Mouse (Mus musculus): ENCODE results near the gene Thrsp. TPM values are rescaled to one million over a fixed set of nuclear protein-coding genes. Genes with fewer than 3 reads are reported as not detected.
"Not testable (repeated sequence)": the region's sequence is repeated elsewhere in the genome, so short reads cannot be mapped to it uniquely, and the experiment has no call there.

Gene Thrsp
- 6.7 and 11.2 TPM in 2 replicates for total RNA-seq (2014; rRNA removed)
- polyA plus RNA-seq (2015; fragmentation: Nextera tagmentation; extraction: Ambion mirVana) = 8.6 and 11.7 TPM in 2 replicates

- H3K4me2 ChIP-seq (ENCODE audit: low read depth) = peak within 1 kb of the TSS; percentile 32
- DNase-seq (peak; percentile 72), ATAC-seq (peak; percentile 88)
- no peaks in the 10 kb centered on the region for H3K9me3 ChIP-seq (ENCODE audit: low read length)
- H3K36me3 ChIP-seq (ENCODE audit: insufficient read depth) = peaks cover 4% of the 10 kb centered on the region; the same call in 1 of the 2 replicates
- 0 out of 2 replicates have a peak within 1 kb of the TSS, but pooled peaks have one; percentile 4 for H3K27ac ChIP-seq (ENCODE audit: low read depth, low read length)
- no peaks in the 10 kb centered on the region for H3K27me3 ChIP-seq (ENCODE audit: insufficient read depth, low read length)
- no peak within 1 kb of the TSS for H3K9ac ChIP-seq
- WGBS = 64% methylated on average over 25 of the region's 25 CpGs
- no peak for TF ChIP-seq CTCF (IDR thresholded peaks at IDR 0.05; ENCODE audit: low read depth)
- 0 out of 2 replicates have a peak, but pooled peaks cover 3% of the 10 kb centered on the region for H3K4me1 ChIP-seq (ENCODE audit: insufficient read depth)
- H3K4me3 ChIP-seq (ENCODE audit: low read depth, low read length) = peak within 1 kb of the TSS; percentile 7; the same call in 1 of the 2 replicates
These were observed at the start of gene Thrsp for GRCm38 (mm10) chr7:97416906-97417777. Gene Thrsp (minus strand): TSS chr7:97417730.

- Histone ChIP-seq H3K4me1 (ENCODE audit: insufficient read depth) (no peaks in the 10 kb centered on the region), H3K36me3 (ENCODE audit: insufficient read depth) (no peaks in the 10 kb centered on the region), H3K27ac (ENCODE audit: low read depth, low read length) (no peak overlapping the region), H3K4me2 (ENCODE audit: low read depth) (no peak overlapping the region), H3K9me3 (ENCODE audit: low read length) (no peaks in the 10 kb centered on the region), H3K27me3 (ENCODE audit: insufficient read depth, low read length) (no peaks in the 10 kb centered on the region), H3K4me3 (ENCODE audit: low read depth, low read length) (no peak overlapping the region), H3K9ac (no peak overlapping the region)
- no peak for ATAC-seq
- TF ChIP-seq CTCF (IDR thresholded peaks at IDR 0.05; ENCODE audit: low read depth) = no peak
- DNase-seq = no peak
- WGBS = 84% methylated on average over 3 of the region's 3 CpGs
These were observed 38.0 kb upstream of the Thrsp start for GRCm38 (mm10) chr7:97455577-97455976.

GRCm38 (mm10) chr7:97454795-97455194 lies 37.3 kb upstream of the Thrsp start:
- ATAC-seq (no peak), DNase-seq (no peak)
- no peaks in the 10 kb centered on the region for H3K27me3 ChIP-seq (ENCODE audit: insufficient read depth, low read length)
- no peaks in the 10 kb centered on the region for H3K36me3 ChIP-seq (ENCODE audit: insufficient read depth)
- H3K27ac ChIP-seq (ENCODE audit: low read depth, low read length) = no peak overlapping the region
- H3K9me3 ChIP-seq (ENCODE audit: low read length) = no peaks in the 10 kb centered on the region
- H3K9ac ChIP-seq = no peak overlapping the region
- H3K4me1 ChIP-seq (ENCODE audit: insufficient read depth) = no peaks in the 10 kb centered on the region
- 97% methylated on average over 10 of the region's 10 CpGs for WGBS
- no peak for TF ChIP-seq CTCF (IDR thresholded peaks at IDR 0.05; ENCODE audit: low read depth)
- no peak overlapping the region for H3K4me3 ChIP-seq (ENCODE audit: low read depth, low read length)
- no peak overlapping the region for H3K4me2 ChIP-seq (ENCODE audit: low read depth)

DNA sequence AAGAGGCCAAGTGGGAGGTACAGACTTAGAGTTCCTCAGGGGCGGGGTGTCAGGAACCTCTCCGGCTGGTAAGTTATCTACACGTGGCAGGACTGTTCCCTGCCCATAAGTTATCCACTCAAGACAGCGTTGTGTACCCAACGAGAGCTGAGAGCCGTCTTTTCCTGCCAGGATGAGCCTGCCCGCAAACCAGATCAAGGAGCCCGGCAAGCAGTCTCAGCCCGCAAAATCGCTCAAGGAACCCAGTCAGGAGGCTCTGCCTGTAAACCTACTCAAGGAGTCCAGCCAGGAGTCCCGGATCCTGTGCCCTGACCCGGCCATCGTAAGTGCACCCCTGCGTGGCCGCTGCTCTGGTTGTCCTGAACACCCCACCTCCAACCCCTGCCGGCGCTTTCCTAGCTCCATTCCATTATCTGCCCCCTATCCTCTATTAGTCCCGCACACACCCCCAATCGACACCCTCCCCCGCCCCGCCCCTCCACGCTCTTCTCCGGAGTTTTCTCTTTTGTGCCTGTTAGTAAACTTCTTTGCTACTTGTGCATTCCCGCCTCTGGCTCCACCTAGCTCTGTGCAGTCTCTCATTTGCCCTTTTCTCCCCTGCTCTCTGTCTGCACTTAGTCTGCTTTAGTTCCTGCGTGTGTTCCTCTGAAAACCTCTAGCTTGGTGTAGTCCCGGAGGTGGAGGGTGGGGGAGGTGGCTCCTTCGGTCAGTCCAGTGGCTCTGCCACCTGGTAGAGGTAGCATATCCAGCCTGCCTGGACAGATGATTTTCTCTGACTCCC lies 35.8 kb upstream of the Thrsp start:
- Histone ChIP-seq H3K9ac (no peak overlapping the region), H3K27ac (ENCODE audit: low read depth, low read length) (no peak overlapping the region), H3K4me3 (ENCODE audit: low read depth, low read length) (peak overlapping the region; percentile 22), H3K9me3 (ENCODE audit: low read length) (no peaks in the 10 kb centered on the region), H3K36me3 (ENCODE audit: insufficient read depth) (no peaks in the 10 kb centered on the region), H3K4me2 (ENCODE audit: low read depth) (peak overlapping the region; percentile 47), H3K27me3 (ENCODE audit: insufficient read depth, low read length) (no peaks in the 10 kb centered on the region), H3K4me1 (ENCODE audit: insufficient read depth) (no peaks in the 10 kb centered on the region)
- ATAC-seq (peak; percentile 16; the same call in 1 of the 2 replicates), DNase-seq (no peak)
- 5% methylated on average over 27 of the region's 27 CpGs for WGBS
- TF ChIP-seq CTCF (IDR thresholded peaks at IDR 0.05; ENCODE audit: low read depth) = no peak

DNA sequence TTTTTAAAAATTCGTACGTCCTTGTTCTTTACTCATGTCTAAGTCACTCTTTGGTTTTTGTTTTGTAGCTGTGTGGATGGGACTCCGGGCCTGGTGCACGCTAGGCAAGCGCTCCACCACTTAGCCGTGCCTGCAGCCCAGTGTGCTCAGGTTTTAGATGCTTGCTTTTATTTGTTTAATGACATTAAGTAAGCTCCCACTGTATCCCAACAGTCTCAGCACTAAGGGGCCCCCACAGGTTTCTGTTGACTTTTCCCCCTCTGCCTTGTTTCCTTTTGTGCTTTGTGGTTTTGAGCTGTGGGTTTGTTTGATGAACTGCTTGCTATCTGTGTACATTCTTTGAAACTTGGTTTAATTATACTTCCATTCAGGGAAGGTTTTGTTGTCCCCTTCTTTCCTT lies 34.7 kb upstream of the Thrsp start:
- WGBS = 74% methylated on average over 6 of the region's 6 CpGs

DNA sequence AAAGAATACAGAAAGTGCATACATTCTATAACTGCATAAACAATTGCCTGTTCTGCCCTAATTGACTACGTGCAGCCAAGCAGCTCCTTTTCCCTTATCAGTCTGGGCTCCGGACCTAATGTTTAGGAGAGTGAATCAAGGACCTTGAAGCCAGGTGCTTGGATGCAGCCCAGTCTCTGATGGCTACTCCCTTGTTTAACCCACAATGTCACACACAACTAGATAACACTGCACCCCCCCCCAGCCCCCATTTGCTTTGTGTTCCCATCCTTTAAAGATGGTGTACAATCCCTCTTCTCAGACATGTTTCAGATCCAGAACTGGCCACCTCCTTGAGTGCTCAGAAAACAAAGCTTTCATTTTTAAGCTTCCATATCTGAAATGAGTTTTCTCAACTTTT lies 33.5 kb upstream of the Thrsp start, which contains the start of gene Kctd14:
TSS of gene Kctd14 (plus strand) at position 301 of the 400 bp plus-strand sequence.
- H3K4me1 ChIP-seq (ENCODE audit: insufficient read depth); H3K9ac ChIP-seq; DNase-seq; ATAC-seq; H3K36me3 ChIP-seq (ENCODE audit: insufficient read depth); H3K4me3 ChIP-seq (ENCODE audit: low read depth, low read length); H3K27ac ChIP-seq (ENCODE audit: low read depth, low read length); H3K9me3 ChIP-seq (ENCODE audit: low read length); H3K27me3 ChIP-seq (ENCODE audit: insufficient read depth, low read length); H3K4me2 ChIP-seq (ENCODE audit: low read depth): not testable (repeated sequence)
- 80% methylated on average over 2 of the region's 2 CpGs for WGBS

More for the DNA sequence above, 34.7 kb upstream of the Thrsp start:
- no peaks in the 10 kb centered on the region for H3K36me3 ChIP-seq (ENCODE audit: insufficient read depth)
- TF ChIP-seq CTCF (IDR thresholded peaks at IDR 0.05; ENCODE audit: low read depth) = no peak
- H3K4me2 ChIP-seq (ENCODE audit: low read depth) = no peak overlapping the region
- no peak overlapping the region for H3K9ac ChIP-seq
- H3K27me3 ChIP-seq (ENCODE audit: insufficient read depth, low read length) = no peaks in the 10 kb centered on the region
- no peak overlapping the region for H3K4me3 ChIP-seq (ENCODE audit: low read depth, low read length)
- DNase-seq = no peak
- no peaks in the 10 kb centered on the region for H3K9me3 ChIP-seq (ENCODE audit: low read length)
- H3K27ac ChIP-seq (ENCODE audit: low read depth, low read length) = no peak overlapping the region
- ATAC-seq = no peak
- H3K4me1 ChIP-seq (ENCODE audit: insufficient read depth) = no peaks in the 10 kb centered on the region
